Mouse (Mus musculus): ENCODE data around the gene Pmpcb.
"Not testable (repeated sequence)": the region's sequence is repeated elsewhere in the genome, so short reads cannot be mapped to it uniquely, and the experiment has no call there.

Gene Pmpcb

GRCm38 (mm10) chr5:21736956-21737585 lies at the start of gene Pmpcb:
Pmpcb (plus strand) TSS chr5:21737141.
- DNase-seq (ENCODE audit: low spot score): peak; percentile 88

DNA sequence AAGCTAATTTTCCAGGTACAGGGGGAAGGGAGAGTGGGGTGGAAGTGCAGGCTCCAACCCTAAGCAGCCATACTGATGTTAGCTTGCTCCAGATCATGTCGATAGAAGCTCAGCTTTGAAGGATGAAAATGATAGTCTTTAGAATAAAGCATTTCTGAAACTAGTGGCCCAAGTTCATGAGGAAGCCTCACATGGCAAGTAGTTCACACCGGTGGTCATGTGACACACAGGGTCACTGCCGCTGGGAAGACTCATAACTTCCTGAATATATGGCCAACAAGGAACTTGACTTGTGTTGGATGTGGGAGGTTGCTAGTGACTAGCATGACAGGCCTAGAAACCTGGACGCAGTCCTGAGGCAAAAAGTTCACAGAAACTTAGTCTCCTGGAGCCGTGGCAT lies 44.7 kb upstream of the Pmpcb start:
- no peak for DNase-seq (ENCODE audit: low spot score)

GRCm38 (mm10) chr5:21693372-21693870 lies 43.5 kb upstream of the Pmpcb start:
- no peak for DNase-seq (ENCODE audit: low spot score)

DNA sequence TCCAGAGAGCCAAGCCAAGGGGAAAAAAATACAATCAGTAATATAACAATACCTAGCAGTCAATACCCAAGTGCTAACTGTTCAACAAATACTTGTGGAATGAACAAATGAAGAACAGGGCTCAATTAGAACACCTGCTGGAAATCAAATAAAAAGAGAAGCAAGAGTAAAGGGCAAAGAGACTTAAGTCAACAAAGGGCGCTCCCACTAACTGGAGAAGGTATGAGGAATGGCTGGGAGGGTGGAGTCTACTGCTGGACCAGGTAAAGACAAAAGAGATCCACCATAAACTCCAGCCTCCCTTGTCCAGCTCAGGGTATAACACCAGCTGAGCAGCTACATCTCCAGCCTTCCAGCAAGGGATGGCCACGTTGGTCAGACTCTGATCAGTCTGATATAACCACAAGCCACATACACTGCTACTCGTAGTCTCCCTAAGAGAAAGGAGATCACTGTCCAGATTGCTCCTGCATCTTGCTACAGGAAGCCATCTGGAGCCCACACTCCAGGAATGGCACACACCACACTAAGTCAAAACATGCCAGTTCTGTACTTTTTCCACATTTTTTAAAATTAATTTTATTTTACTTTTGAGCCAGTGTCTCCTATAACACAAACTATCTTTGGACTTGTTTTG lies 42.0 kb upstream of the Pmpcb start:
- no peak for DNase-seq (ENCODE audit: low spot score)

DNA sequence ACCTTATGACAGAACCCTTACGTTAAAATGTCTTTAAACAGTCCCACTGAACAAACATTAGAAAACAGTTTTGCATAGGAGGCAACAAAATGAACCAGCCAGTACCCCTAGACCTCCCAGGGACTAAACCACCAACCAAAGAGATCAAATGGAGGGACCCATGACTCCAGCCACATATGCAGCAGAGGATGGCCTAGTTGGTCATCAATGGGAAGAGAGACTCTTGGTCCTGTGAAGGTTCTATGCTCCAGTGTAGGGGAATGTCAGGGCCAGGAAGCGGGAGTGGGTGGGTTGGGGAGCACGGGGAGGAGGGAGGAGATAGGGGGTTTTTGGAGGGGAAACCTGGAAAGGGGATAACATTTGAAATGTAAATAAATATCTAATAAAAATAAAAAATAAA lies 37.4 kb upstream of the Pmpcb start:
- DNase-seq (ENCODE audit: low spot score): not testable (repeated sequence)

- no peak for DNase-seq (ENCODE audit: low spot score)
These were observed 36.6 kb upstream of the Pmpcb start for GRCm38 (mm10) chr5:21700272-21700821.

- DNase-seq (ENCODE audit: low spot score): no peak
These were observed 36.0 kb upstream of the Pmpcb start for GRCm38 (mm10) chr5:21700934-21701333.

DNA sequence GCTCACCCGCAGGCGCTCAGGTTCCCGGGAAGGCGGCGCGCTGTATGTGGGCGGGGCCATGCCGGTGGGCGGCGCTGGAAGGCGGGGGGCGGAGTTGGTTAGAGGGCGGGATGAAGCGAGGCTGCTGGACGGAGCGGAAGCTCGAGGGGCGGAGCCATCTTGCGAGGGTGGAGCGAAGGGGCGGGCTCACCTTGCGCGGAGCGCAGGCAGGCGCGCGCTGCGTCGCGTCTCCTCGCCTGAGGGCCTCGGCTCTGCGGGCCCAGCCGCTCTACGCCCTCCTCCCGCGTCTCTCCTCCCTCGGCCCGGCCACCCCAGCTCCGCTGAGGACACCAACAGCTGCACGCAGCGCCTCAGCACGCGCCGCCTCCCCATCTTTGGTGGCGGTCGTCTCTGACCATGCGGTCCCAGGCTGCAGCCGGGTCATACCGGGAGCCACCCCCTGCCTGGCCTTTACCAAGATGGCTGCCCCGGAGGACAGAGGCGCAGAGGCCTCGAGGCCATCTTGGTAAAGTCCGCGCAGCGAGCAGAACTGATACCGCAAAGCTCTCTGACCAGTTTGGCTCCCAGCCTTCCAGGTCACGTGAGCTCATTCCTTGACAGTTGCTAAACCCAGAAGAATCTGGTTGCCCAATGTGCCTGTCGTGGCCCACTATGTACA lies 35.5 kb upstream of the Pmpcb start, which contains the start of gene Napepld:
Gene Napepld, minus strand, starts transcription at position 46 of the 658 bp plus-strand sequence.
- DNase-seq (ENCODE audit: low spot score): peak; percentile 98

DNA sequence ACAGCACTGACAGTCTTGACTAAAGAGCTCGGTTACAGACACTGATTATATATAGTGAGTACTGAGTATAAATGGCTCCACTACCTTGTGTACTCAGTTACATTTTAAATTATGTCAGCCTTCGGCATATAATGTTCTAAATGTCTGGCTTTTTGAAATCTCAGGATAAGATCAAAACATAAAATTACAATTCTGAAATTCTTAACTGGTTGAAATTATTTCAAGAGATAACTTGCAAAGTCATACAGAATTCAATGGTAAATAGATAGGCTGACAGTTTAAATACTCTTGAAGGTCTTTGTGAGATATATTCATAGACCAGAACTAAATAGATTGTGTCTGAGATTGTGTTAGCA lies 35.0 kb upstream of the Pmpcb start:
- no peak for DNase-seq (ENCODE audit: low spot score)

GRCm38 (mm10) chr5:21702873-21703475 lies 34.0 kb upstream of the Pmpcb start:
- no peak for DNase-seq (ENCODE audit: low spot score)

DNA sequence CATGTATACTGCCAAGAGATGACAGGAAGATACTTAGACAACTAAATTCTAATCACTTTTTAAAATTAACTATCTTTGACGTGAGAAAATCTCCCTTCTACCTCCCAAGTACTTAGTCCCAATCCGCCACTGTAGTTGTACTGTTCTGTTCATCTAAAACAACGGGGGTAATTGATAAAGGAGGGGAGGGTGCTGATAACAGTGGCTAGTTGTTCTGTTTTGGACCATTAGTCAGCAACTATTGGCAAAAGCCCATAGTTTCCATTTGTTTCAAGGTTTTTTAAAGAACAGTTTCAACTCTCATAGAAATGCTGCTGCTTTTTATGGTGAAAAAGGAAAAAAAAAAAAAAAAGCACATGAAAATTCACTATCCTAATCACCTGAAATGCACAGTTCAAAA lies 33.2 kb upstream of the Pmpcb start:
- no peak for DNase-seq (ENCODE audit: low spot score)

GRCm38 (mm10) chr5:21706546-21706945 lies 30.4 kb upstream of the Pmpcb start:
- no peak for DNase-seq (ENCODE audit: low spot score)

GRCm38 (mm10) chr5:21708011-21708410 lies 28.9 kb upstream of the Pmpcb start:
- DNase-seq (ENCODE audit: low spot score): not testable (repeated sequence)

- no peak for DNase-seq (ENCODE audit: low spot score)
These were observed 24.7 kb upstream of the Pmpcb start for GRCm38 (mm10) chr5:21712127-21712715.

DNA sequence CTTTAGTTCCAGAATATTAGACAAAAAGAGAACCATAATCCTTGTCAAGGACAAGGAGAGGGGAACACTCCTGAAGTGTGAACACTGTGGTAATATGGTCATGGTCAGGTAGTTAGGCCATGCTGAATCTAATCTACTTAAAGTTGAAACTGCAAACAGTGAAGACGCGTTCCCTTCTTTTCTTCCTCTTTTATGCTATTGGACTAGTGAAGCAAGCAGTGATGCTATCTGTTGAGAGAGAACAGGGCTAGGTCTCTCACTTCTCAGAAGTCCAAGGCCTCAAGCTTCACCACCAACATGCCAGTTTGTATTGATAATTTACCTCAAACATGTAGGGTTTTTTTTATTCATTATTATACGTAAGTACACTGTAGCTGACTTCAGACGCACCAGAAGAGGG lies 22.5 kb upstream of the Pmpcb start:
- DNase-seq (ENCODE audit: low spot score): no peak

DNA sequence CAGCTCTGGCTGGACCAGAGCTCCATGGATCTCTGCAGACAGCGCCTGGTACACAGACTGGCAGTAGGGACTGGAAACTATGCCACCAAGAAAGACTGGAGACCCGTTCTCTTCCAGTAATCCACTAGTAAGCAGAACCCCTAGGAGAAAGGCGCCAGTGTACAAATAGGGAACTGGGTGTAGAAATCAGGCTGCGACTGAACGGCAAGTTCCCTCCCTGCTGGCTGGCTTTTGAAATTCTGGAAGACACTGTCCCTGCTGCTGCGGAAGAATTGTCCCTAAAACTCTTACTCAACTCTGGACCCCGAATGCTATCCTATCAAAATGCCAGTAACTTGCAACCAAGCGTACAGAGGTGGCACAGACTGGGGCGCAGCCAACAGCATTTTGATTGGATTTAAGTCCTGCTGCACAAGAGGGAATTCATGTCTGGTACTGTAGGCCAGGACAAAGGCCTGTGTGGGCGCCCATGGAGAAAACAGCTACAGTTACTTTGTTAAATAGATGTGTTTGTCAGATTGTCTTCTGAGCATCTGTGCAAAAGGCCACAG lies 19.7 kb upstream of the Pmpcb start:
- DNase-seq (ENCODE audit: low spot score): no peak

- DNase-seq (ENCODE audit: low spot score): no peak
These were observed 18.4 kb upstream of the Pmpcb start for GRCm38 (mm10) chr5:21718546-21718945.

GRCm38 (mm10) chr5:21719209-21719608 lies 17.7 kb upstream of the Pmpcb start:
- DNase-seq (ENCODE audit: low spot score): no peak

DNA sequence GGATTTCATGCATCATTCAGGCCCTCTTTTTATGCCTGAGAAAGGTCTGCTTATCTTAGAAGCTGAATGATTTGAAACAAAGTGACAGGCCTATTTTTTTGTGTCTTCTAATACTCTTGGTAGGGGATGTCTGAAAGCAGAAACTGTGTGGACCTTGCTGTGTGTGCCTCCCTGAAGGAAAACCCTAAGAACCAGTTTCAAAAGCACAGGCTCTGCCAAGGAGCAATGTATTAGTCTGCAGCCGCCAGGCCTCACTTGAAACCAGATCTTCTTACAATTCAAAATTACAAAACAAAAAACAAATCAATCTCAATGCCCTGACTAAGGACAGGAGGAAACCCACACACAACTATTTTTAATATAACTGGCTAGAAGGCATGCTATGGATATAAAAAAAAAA lies 12.5 kb upstream of the Pmpcb start:
- no peak for DNase-seq (ENCODE audit: low spot score)

DNA sequence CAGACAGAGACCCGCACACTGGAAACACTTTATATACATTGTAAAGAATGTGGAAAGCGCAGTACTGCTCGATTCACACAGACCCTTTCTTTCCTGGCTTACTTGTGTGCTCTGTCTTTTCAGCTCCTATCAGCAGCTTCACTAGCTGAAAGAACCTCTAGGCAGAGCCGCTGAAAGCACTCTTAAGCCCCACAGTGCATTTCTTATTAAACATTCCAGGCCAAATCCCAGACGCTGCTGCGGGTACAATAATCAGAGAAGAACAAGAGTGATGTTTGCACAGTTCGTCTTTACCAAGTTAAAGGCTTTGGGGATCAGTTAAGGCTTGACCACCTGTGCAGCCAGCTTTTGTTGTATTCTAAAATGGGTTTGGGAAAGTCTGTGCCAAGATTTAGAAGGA lies 12.1 kb upstream of the Pmpcb start:
- DNase-seq (ENCODE audit: low spot score): no peak

DNA sequence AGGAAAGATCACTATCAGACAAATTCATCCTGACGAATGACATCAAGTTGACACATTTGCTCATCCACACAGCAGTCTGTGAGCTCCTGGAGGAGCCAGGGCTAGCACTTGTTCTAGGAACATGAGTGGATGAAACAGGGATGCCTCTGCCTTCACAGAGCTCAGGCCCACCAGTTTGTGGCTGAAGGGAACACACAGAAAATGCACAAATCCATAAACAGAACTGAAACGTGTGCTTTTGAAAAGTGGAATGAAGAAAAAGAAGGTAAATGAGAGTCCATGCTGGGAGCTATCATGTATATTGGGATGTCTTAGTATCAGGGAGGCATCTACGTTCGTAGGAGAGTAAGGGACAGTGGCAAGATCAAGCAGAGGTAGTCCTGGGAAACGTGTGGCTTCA lies 7.8 kb upstream of the Pmpcb start:
- no peak for DNase-seq (ENCODE audit: low spot score)

All from T-cell, adult 2 months (primary cell).